Mouse (Mus musculus) Muller cell, postnatal 12 days (primary cell): ENCODE measurements around the gene Fam213a.

ENCODE experiments used
- DNase-seq: peaks from one replicate; pipeline ENCODE4 v3.0.0-alpha.2; 2015; ENCODE audit errors: inconsistent ontology term

Gene Fam213a

DNA sequence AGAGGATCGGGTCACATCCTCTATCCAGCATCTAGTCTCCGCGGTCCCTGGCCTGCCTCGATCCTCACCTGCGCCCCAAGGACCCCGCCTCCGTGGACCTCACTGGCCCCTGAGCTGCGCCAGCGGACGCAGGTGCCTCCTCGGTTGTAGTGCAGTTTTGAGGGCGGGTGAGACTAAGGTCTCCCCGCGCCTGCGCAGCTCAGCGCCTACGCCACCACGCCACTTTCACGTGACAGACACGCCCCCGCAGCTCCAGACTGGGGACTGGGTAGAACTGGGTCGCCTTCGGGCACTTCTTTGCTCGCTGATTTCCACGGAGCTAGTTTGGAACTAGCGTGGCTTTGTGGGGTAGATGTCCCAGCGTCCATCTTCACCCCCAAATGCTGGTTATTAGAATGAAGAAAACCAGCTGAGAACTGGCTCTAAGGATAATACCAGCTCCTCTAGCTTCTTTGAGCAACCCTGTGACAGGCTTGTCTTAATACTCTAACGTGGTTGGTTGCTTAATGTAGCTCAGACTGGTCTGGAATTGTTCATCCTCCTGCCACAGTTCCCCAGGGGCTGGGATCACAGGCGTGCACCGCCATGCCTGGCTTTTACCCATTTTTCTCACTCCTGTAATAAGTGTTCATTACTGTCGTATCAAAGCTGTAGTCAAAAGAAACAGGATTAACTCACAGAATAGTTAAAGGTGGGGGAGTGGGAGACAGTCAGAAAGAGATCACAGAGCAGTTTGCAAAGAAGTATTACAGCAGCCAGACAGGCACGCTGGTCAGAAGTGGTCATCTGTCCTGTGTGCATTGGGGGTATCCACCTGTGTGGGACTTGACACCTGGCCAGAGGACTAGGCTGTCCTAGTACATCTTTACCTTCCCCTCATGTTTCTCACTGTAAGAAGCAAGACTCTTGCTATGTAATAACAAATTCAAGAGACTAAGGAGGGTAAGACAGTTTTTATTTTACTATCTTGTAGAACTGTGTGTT is at the start of gene Fam213a:
Fam213a (minus strand) TSS at position 159 of the 984 bp plus-strand sequence.
- peak; percentile 90 for DNase-seq

DNA sequence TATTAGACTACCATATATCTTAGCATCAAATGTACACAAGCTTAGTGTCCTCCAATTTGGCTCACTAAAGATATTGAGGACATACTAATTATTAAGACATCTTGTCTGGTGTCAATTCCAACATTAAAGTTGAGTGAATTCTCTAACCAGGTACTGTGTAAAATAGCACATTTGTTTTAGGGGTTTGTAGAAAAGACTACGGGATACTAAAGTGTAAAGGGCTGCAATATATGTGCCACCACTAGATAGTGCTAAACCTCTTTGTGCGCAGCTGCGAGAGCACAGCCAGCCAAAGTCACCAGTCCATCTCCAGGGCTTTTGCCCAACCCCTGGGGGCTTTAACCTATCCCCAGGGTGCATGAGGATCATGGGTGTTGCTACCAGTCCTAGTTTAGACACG is 39.6 kb upstream of the Fam213a start:
- DNase-seq = peak; percentile 11

DNA sequence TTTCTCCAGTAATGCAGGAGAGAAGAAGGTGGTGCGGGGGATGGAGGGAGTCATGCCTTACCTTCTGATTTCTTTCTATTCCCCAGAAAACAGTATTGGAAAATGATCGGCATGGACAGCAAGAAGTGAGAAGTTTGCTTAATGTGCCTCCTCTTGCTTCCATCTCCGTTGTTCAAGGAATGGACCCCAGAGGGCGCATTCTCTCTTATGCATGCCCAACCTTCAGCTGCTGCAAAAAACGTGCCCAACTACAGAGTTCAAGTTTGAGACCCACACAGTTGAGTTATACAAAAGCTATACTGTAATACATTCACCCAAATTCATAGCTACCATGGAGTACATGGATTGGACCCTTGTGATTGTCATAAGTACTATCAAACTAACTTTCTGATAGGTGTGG is 38.9 kb upstream of the Fam213a start:
- DNase-seq = peak; percentile 6

GRCm38 (mm10) chr14:41050471-41050870 is 36.9 kb upstream of the Fam213a start:
- DNase-seq = no peak

DNA sequence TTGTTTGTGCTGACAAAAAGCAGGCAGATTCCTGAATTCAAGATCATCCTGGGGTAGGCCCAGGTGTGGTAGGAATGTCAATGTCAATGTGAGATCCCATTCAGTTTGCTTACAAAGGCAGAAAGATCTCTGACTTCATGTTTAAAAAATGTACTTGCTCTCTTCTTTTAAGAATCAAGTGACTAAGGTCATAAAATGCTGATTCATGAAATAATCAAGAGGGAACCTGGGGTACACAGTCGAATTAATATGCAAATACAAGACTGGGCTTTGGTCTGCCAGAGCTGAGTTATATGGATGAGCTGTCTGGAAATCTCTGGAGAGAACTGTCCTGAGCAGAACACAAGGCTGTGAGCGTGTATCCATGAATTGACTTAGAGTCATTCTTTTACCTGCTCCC is 33.8 kb upstream of the Fam213a start:
- no peak for DNase-seq

DNA sequence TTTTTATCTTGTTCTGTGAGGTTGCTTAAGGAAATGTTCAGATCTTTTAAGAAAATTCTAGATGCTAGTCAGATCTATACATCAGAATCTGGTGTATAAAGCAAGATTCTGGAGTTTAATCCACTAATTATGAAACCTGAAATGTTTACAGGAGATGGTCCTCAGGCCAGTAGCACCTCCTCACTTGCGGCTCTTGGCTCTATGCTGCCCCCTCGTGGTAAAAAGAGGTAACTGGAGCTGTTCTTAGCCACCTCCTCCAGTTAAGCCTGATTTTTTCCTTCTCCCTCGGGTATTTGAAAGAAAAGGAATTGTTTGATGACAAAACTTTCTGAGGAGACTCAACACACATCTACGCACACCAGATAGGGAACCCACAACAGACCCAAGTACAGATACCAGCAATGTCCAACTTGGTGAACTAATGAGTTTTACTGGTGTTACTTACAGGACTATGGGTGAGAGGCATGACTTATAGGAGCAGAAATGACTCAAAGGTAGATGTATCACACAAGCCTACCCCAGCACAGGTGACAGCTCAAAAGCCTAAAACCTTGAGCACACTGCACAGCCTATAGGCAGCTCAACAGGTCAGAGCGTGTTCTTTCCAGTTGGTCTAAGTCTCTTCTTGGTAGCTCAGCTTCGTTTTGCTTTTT is 21.7 kb upstream of the Fam213a start:
- DNase-seq = no peak

- DNase-seq = peak; percentile 77
These were observed 19.8 kb upstream of the Fam213a start for GRCm38 (mm10) chr14:41033135-41034110.

DNA sequence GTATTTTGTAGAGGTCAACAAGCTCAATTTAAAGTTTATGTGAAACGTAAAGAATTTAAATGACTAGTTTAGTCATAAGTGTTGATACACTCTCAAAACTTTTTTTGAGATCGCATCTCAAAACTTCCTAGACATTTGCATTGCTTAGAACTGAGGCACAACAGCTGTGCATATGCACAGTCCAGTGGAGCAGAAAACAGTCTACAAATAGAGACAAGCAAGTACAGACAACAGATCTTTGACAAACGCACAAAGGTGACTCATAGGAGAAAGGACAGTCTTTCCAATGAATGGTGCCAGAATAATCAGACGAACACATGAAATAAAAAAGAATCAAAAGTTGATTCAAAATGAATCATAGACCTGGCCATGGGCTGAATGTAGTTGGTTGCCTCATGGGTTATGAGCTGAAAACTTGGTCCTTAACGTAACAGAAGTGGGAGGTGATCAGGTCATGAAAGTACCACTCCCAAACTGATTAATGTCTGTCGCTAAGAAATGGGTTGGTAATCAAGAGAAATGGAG is 17.5 kb upstream of the Fam213a start:
- DNase-seq = peak; percentile 76

GRCm38 (mm10) chr14:41029303-41029702 is 15.7 kb upstream of the Fam213a start:
- DNase-seq = no peak

- DNase-seq = no peak
These were observed 12.2 kb upstream of the Fam213a start for GRCm38 (mm10) chr14:41025594-41026284.

DNA sequence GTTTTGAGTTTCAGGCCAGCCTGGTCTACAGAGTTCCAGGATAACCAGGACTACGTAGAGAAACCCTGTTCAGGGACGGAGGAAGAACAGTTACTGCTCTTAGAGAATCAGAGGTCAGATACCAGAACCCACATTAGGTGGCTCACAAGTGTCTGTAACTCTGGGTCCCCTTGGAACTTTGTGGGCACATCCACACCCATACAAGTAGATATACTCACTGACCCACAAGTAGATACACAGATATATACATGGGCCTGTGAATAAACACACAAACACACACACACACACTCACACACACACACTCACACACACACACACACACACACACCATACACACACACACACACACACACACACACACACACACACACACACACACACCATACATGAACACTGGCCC is 11.5 kb upstream of the Fam213a start:
- no peak for DNase-seq

DNA sequence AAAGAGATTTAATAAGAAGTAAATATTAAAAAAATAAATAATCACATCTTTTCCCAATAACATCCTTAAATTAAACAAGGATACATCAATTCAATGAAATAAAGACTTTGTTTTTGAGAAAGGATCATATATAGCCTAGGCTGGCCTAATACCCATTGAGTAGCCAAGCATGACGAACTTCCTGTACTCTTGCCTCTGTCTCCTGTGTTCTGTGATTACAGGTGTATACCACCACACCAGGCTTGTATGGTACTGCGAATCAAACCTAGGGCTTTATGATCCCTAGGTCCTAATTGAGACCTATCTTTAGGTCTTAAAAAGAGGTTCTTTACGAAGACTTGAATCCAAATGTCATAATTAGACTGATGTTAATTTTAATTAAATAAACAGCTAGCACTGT is 7.7 kb upstream of the Fam213a start:
- DNase-seq = no peak

- DNase-seq = peak; percentile 79
These were observed 3.9 kb upstream of the Fam213a start for GRCm38 (mm10) chr14:41017460-41017859.

GRCm38 (mm10) chr14:41014701-41015240 is 1.2 kb upstream of the Fam213a start:
- DNase-seq = no peak

DNA sequence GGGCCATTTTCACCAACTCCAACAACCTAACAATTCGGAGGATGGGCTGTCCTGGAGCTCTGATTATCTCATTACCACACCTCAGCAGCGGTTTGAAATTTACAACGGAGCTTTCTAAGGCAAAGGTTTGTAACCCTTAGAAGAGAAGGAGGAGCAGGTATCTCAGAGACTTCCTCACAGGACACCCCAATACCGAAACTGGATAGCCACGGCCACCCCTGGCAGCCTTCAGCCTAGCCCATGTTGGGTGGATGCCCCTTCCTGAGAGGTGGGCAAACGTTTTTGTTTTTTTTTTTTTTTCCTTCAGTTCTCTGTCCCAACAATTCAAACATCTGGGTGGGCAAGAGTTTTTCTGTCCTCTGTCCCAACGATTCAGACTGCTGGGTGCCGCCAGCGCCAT is 445 bp downstream of the Fam213a start:
- DNase-seq = no peak

DNA sequence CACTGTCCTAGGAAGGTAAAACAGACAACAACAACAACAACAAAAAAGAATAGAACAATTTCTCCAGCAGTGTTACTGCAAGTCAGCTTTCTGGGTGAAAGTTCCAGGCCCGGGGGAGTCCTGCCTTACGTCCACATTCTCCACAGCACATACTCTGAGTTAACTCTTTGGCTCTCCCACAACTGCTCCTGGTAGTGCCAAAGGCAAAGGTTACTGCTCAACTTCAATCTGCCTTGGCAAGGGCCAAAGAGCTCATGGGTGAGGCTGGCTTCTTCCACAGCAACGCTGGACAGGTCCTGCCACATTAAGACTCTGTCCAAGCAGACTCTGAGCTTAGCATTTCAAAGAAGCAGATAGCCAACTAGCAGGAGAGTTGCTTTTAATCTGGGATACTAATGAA is 1.7 kb downstream of the Fam213a start:
- DNase-seq = no peak

GRCm38 (mm10) chr14:41008138-41008537 is 5.5 kb downstream of the Fam213a start:
- peak; percentile 58 for DNase-seq

DNA sequence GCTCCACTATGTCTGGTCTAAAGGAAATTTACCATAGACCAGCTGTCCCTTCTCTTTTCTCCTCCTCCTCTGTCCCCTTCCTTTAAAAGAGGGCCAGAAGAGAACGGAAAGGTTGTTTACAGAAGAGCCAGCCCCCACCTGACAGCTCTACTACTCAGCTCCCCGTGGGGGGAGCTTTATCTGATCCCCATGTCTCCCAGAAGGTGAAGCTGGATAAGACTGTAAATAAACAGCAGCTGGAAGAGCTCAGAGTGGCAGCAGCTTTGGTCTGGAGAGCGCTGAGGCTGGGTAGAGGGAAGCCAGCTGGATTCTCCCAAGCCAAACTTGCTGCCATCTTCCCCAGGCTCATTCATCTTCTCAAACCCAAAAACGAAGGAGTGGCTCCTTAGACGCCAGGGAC is 5.9 kb downstream of the Fam213a start:
- DNase-seq = no peak

DNA sequence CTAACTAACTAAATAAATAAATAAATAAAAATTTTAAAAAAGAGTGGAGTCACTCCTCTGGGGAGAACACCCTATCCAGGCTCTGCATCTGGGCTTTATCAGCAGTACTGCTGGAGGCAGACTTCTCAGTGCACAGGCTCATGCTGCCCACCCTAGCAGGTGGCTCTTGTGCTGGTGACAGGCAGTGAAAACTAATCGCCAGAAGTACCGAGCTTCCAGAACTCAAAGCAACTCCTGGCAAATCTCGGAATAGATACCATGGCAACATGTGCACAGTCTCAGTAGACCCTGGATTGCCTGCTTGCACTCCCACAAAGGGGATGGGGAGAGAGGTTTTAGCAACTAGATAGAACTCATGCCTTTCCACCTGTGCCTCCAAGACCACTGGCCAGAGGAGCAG is 6.7 kb downstream of the Fam213a start:
- DNase-seq = no peak

- no peak for DNase-seq
These were observed 7.3 kb downstream of the Fam213a start for GRCm38 (mm10) chr14:41006263-41006662.

GRCm38 (mm10) chr14:41005716-41006115 is 7.9 kb downstream of the Fam213a start:
- no peak for DNase-seq
